Mouse (Mus musculus): Measurements from ENCODE around the gene Nhlrc4. TPM values are rescaled to one million over a fixed set of nuclear protein-coding genes. Genes with fewer than 3 reads are reported as not detected.

The Nhlrc4 gene
- polyA plus RNA-seq, 1 experiment, result not detected

GRCm38 (mm10) chr17:25942597-25943151 lies 2.1 kb downstream of the Nhlrc4 start:
- DNase-seq (ENCODE audit: low read depth, low spot score), result no peak
- 50% methylated on average over 2 of the region's 2 CpGs for WGBS

GRCm38 (mm10) chr17:25941511-25942241 lies 3.1 kb downstream of the Nhlrc4 start:
- DNase-seq (ENCODE audit: low read depth, low spot score), result no peak
- 2% methylated on average over 54 of the region's 54 CpGs for WGBS

GRCm38 (mm10) chr17:25934526-25934925 lies 10.2 kb downstream of the Nhlrc4 start:
- WGBS, result 79% methylated on average over 1 of the region's 1 CpGs

GRCm38 (mm10) chr17:25925348-25925747 lies 19.4 kb downstream of the Nhlrc4 start:
- WGBS, result 75% methylated on average over 2 of the region's 2 CpGs
- DNase-seq (ENCODE audit: low read depth, low spot score), result no peak

More at GRCm38 (mm10) chr17:25934526-25934925, 10.2 kb downstream of the Nhlrc4 start:
- no peak for DNase-seq (ENCODE audit: low read depth, low spot score)

GRCm38 (mm10) chr17:25922120-25922519 lies 22.6 kb downstream of the Nhlrc4 start:
- no peak for DNase-seq (ENCODE audit: low read depth, low spot score)

DNA sequence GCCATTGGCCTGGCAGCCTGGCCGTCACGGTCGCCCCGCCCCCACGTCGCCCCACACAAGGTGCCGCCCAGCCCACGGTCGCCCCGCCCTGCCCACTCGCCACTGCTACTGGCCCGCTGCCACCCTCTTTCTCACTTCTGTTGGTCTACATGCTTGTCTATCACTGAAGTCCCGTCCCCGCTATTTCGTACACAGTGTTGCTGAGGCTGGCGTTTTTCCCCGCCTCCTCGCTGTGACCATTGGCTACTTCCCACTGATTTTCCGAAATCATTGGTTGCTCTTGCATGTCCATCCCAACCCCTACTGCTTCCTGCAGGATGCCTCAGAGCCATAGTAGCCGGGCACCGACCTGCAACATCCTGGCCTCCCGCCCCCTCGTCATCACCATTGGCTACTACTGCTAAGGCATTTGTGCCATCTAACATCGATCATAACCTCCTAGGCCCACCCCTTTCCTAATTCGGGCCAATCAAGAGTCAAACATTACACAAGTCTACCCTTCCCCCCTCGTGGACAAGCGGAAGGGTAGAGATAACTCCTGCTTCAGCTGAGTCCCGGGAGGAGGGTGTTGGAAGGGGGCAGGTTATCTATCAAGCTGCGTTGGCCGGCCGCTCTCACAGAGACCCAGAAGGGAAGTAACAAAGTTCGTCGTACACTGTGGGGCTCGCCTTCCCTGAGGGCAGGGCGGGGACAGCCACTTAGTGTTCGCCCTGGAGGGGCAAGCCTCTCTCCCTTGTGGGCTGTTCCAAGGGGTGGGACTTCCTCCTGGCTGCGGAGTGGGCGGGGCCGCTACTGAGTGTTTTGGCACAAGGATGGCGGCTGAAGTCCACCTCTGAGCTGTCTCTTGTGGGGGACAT lies 24.7 kb downstream of the Nhlrc4 start:
- peak; percentile 97 for DNase-seq (ENCODE audit: low read depth, low spot score)
- 1% methylated on average over 39 of the region's 40 CpGs for WGBS

More at GRCm38 (mm10) chr17:25922120-25922519, 22.6 kb downstream of the Nhlrc4 start:
- 54% methylated on average over 5 of the region's 5 CpGs for WGBS

DNA sequence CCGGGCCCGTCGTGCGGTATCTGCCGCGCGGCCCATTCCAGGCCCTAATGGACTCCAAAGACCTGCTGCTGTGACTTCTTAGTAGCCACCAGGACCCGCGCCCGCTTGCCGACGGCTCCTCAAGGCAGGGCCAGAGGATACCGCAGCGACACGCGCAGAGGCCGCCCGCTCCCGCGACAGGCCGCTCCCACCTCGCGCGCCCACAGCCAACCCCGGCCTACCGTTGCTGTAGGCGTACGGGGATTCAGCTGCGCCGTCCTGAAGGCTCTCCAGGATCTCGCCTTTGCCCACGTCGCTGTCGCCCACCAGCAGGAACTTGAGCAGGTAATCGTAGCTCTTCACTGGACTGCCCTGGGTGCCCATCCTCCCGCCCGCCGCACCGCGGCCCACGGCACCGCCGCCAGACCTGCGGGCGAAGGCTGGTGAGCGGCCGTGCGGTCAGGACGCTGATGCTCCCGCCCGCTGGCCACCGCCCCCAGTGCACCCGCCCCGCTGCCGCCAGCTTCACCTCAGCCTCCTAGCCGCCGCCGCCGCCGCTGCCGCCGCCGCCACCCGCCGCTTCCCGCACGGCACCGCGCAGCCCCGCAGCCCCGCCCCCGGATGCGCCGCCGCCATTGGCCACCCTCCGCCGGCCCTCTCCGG lies 25.5 kb downstream of the Nhlrc4 start, which contains the start of gene Rab40c:
Gene Rab40c, minus strand, starts transcription at position 584 of the 642 bp plus-strand sequence.
- DNase-seq (ENCODE audit: low read depth, low spot score), result no peak
- under 1% methylated on average over 76 of the region's 78 CpGs for WGBS

DNA sequence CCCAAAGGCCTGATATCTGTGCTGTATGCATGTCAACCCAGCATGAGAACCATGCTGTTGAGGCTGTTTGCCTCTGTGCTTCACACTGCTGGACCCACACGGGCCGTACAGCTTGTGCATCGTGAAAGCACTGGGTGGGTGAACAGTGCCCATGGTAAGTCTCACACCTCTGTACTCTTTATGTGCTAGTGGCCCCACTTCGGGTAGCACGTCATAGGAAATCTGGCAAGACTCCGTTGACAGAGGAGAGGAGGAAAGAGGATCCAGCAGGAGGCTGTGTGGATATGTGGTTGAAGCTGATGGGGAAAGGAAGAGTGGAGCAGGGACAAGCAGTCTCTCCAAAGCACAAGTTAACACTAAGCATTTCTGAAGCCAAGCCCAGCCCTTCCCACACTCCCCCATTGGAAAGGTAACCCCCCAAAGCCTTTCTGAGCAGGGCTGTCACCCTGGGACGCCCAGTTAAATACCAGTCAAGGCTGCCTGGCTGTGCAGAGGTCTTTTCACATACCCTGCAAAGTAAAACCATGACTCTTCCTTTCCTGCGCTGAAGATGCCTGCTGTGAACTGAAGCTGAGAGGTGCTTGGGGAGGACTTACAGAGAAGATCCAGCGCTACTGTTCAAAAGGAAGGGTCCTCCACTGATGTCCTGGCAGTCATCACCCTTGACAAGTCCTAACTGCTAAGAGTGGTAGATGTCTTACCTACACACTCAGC lies 26.6 kb downstream of the Nhlrc4 start:
- DNase-seq (ENCODE audit: low read depth, low spot score), result no peak

GRCm38 (mm10) chr17:25916931-25917647 lies 27.7 kb downstream of the Nhlrc4 start:
- WGBS, result 31% methylated on average over 8 of the region's 8 CpGs
- DNase-seq (ENCODE audit: low read depth, low spot score), result peak; percentile 83

More for the DNA sequence above, 26.6 kb downstream of the Nhlrc4 start:
- 53% methylated on average over 9 of the region's 9 CpGs for WGBS

GRCm38 (mm10) chr17:25914295-25914694 lies 30.5 kb downstream of the Nhlrc4 start:
- DNase-seq (ENCODE audit: low read depth, low spot score), result no peak
- 59% methylated on average over 4 of the region's 4 CpGs for WGBS

DNA sequence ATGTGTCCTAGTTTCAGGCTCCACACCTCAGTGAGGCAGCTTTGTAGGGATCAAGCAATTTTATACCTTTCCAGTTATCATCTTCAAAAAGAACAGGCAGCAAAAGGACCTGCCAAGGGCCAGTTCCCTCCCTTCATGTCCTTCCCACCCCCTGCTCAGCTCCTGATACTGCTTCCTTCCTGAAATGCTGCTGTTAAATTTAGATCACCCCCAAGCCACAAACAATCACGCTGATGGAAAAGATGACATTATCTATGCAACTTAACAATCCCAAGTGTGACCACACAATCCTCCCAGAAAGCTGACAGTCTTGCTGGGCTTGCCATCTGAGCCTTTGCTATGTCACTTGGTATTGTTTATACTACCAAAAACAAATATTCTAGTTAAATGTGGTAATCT lies 30.9 kb downstream of the Nhlrc4 start:
- DNase-seq (ENCODE audit: low read depth, low spot score), result no peak
- WGBS, result 50% methylated on average over 1 of the region's 1 CpGs

DNA sequence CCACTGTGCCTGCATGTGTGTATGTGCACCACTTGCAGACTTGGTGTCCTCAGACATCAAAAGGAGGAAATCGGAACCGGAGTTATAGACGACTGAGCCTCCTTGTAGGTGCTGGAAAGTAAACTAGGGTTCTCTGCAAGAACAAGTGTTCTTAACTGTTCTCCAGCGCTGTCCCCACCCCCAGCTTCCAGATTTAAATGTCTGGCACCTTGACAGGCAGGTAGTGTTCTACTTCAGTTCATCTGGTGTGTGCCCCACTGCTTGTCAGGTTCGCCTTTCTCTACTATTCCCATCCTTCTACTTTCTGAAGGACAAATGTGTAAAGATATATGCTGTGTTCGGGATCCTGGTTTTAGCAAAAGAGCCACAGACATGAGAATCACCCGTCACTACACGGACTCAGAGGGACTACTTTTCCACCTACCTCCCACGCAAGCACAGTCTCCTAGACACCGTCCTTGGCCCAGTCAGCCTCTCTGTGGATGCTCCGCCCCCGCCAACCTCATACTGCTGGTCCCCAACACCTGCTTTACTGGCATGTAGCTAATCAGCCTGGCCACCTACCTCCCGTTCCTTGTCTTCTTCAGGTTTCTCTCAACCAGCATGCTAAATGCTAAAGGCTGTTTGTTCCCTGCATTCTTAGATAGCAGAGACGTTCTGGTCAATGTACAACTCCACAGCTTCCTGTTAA lies 31.4 kb downstream of the Nhlrc4 start:
- DNase-seq (ENCODE audit: low read depth, low spot score), result no peak

DNA sequence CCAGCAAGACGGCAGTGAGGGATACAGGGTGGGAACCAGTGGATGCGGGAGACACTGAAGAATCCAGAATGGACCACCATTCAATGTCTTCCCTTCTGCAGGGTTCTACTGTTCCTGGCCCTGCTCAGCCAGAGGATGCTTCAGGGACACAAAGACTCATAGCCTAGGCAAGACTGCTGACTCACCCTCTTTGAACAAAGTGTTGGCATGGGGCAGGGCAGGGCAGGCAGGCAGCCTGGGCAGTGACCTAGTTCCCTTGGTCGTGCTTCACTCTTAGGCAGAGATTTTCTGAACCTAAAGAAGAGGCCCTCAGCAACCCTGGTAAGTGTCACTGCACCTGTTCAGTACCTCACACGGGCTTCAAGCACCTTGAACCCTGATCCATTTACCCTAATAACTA lies 32.9 kb downstream of the Nhlrc4 start:
- no peak for DNase-seq (ENCODE audit: low read depth, low spot score)
- 61% methylated on average over 4 of the region's 4 CpGs for WGBS

More for the DNA sequence above, 31.4 kb downstream of the Nhlrc4 start:
- WGBS, result 62% methylated on average over 14 of the region's 14 CpGs

GRCm38 (mm10) chr17:25907640-25908039 lies 37.1 kb downstream of the Nhlrc4 start:
- no peak for DNase-seq (ENCODE audit: low read depth, low spot score)
- WGBS, result 70% methylated on average over 2 of the region's 2 CpGs

DNA sequence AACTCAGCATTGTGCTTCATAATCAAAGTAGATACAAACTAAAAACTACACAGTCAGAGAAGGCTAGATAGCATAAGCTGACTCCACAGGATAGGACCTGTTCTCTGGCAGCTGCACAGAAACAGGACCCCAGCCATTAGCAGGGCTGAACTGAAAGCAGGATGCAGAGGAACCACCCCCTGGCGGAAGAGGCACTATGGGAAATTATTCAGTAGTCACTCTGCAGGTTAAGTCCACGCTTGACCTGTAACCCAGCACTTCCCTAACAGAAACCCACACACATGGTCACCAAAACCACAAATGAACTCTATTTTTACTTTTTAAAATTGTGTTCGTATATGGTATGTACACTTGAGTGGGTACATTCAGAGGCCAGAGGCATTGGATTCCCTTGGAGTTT lies 41.7 kb downstream of the Nhlrc4 start:
- DNase-seq (ENCODE audit: low read depth, low spot score), result no peak
- 81% methylated on average over 3 of the region's 3 CpGs for WGBS

GRCm38 (mm10) chr17:25900193-25900592 lies 44.6 kb downstream of the Nhlrc4 start:
- no peak for DNase-seq (ENCODE audit: low read depth, low spot score)
- 95% methylated on average over 1 of the region's 1 CpGs for WGBS

DNA sequence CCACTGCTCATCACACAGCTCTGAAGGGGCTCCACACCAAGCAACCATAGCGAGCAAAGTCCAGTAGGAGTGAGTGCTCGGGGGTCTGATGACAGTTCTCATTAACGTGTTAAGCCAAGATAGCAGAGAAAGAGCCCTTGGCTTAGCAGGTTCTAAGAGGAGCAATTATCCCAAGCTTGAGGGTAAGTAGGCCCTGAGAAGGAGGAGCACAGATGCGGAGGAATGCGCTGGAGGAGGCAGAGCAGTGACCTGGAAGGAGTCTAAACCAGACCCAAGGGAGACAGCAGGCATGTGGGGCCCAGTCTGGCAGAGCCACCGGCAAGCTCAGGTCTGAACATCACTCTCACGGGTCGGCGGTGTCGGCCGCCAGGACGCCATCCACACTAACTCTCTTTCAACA lies 48.9 kb downstream of the Nhlrc4 start:
- WGBS, result 80% methylated on average over 12 of the region's 12 CpGs
- no peak for DNase-seq (ENCODE audit: low read depth, low spot score)

DNA sequence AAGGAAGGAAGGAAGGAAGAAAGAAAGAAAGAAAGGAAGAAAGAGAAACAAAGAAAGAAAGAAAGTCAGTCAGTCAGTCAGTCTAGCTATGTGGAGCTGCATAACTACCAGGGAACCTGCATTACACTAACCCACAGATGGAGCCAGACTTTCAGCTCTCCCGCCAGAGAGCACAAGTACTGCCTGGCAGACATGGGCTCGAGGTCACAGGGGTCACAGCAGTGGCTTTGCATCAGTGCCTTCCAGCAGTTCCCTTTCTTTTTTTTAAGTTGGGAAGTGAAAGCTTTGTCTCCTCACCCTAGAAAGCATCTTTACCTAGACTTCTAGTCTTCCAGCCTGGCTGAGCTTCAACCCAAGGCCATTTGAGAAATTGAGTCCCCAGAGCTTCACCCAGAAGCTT lies 49.3 kb downstream of the Nhlrc4 start:
- no peak for DNase-seq (ENCODE audit: low read depth, low spot score)

More for the DNA sequence above, 49.3 kb downstream of the Nhlrc4 start:
- 46% methylated on average over 2 of the region's 2 CpGs for WGBS

All from large intestine, adult 2 months (tissue).